Mouse (Mus musculus) lung, postnatal 0 days (tissue): ENCODE measurements at regions not wholly inside any gene's neighbourhood (a gene's known extent, or its start where the extent isn't known, plus 50 kb on each side); places are given as distances from the start of the nearest gene placed in this dataset.

Experiments
- CTCF ChIP-seq: IDR thresholded peaks from 2 replicates; pipeline ENCODE4 v1.5.1; 2016; ENCODE audit warnings: antibody characterized with exemption, mild to moderate bottlenecking
- EP300 ChIP-seq: IDR thresholded peaks from 2 replicates; pipeline ENCODE4 v1.6.1; 2016; ENCODE audit warnings: antibody characterized with exemption, mild to moderate bottlenecking, control low read depth

DNA sequence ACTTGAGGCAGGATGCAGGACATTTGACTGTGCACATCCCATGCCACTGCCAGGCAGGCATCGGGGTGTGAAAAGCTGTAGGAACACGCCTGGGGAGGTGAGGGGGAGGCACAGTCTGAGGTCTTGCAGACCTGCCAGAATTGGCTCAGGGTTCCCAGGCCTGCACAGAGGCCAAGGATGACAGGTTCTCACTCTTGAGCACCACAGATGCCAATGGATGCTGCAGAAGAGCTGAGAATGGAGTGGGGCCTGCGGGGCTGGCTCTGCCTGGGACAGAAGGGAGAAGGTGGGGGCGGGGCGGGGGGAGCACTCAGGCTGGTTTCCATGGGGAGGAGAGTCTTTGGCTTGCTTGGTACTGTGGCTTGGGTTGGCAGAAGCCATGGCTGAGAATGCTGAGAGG is 469.2 kb upstream of the Syt1 start:
- TF ChIP-seq CTCF (no peak), EP300 (no peak)
